Mouse (Mus musculus) cerebellum, adult 2 months (tissue): Measurements from ENCODE around the gene Zbtb18. TPM values are rescaled to one million over a fixed set of nuclear protein-coding genes. Genes with fewer than 3 reads are reported as not detected.
"Not testable (repeated sequence)": the region's sequence is repeated elsewhere in the genome, so short reads cannot be mapped to it uniquely, and the experiment has no call there.

Experiments used
- DNase-seq, 2 experiments: peaks; one replicate each; pipeline ENCODE4 v3.0.0; 2021
- H3K27ac ChIP-seq: fragments of 200-500 bp; 2 replicates; pipeline ENCODE4 v1.5.1; 2012; ENCODE audit warnings: low read length, control low read depth, inconsistent platforms; ENCODE audit not compliant: insufficient read depth
- H3K27me3 ChIP-seq: fragments of 200-500 bp; 2 replicates; pipeline ENCODE4 v1.6.1; 2012; ENCODE audit warnings: inconsistent platforms, mild to moderate bottlenecking, low read length, moderate library complexity; ENCODE audit not compliant: control insufficient read depth, insufficient read depth
- H3K4me1 ChIP-seq: fragments of 200-500 bp; 2 replicates; pipeline ENCODE4 v1.6.1; 2011; ENCODE audit warnings: low read length; ENCODE audit not compliant: control insufficient read depth, insufficient read depth
- H3K4me3 ChIP-seq: fragments of 200-500 bp; replicated peaks from 2 replicates; pipeline ENCODE3; 2011; ENCODE audit warnings: mild to moderate bottlenecking, low read depth, low read length, control low read depth; ENCODE audit not compliant: insufficient read depth
- CTCF ChIP-seq: fragments of 200-500 bp; IDR thresholded peaks from 2 replicates; pipeline ENCODE4 v1.5.1; 2011; ENCODE audit warnings: low read depth, mild to moderate bottlenecking, control low read depth, low read length, moderate library complexity, borderline replicate concordance; ENCODE audit not compliant: insufficient read depth
- POLR2A ChIP-seq: fragments of 200-500 bp; IDR thresholded peaks from 2 replicates; pipeline ENCODE4 v1.6.1; 2011; ENCODE audit warnings: low read length, control low read depth, borderline replicate concordance; ENCODE audit not compliant: insufficient read depth
- WGBS: fragments of 180-500 bp; shearing (Covaris S2); methylation state at CpG from one replicate; pipeline ENCODE4 v1.1.7; 2018; 5-methylcytosine and 5-hydroxymethylcytosine counted together
- polyA plus RNA-seq: library from polyadenylated mRNA; depleted of rRNA; stranded (reverse); fragments of >200 nt; gene quantifications from 2 replicates; pipeline ENCODE4 v1.2.3, GENCODE M21; 2012

Gene Zbtb18
- polyA plus RNA-seq, 1 experiment = 193 TPM

GRCm38 (mm10) chr1:177443724-177444482 is 1.8 kb downstream of the Zbtb18 start:
- Histone ChIP-seq H3K4me3 (peak overlapping the region; percentile 69), H3K27ac (peak overlapping the region; percentile 99), H3K27me3 (no peaks in the 10 kb centered on the region; the same call in 1 of the 2 replicates), H3K4me1 (no peaks in the 10 kb centered on the region)
- WGBS = under 1% methylated on average over 9 of the region's 9 CpGs
- no peak for TF ChIP-seq CTCF
- no peak for TF ChIP-seq POLR2A
- no peak for DNase-seq

DNA sequence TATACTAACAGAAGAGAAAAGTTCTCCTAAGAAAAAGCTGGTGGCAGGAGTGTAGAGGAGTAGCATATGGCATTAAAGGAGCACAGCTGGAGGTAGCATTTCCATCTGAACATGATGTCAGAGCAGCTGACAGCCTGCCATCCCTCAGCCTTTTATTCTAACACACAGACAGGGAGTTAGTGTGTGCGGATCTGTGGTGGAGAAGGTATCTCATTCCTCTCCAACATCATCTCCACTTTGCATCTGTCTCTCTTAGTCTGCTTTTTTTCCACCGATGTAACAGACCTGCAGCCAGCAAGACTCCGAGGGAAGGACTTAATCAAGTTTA is 2.3 kb downstream of the Zbtb18 start:
- peak overlapping the region; percentile 69 for H3K4me3 ChIP-seq
- TF ChIP-seq POLR2A (peak; percentile 94; the same call in 1 of the 2 replicates), CTCF (no peak)
- 6% methylated on average over 3 of the region's 3 CpGs for WGBS
- no peaks in the 10 kb centered on the region; the same call in 1 of the 2 replicates for H3K27me3 ChIP-seq
- H3K27ac ChIP-seq = peak overlapping the region; percentile 89
- no peaks in the 10 kb centered on the region for H3K4me1 ChIP-seq
- peak; percentile 76 to 85 for DNase-seq

DNA sequence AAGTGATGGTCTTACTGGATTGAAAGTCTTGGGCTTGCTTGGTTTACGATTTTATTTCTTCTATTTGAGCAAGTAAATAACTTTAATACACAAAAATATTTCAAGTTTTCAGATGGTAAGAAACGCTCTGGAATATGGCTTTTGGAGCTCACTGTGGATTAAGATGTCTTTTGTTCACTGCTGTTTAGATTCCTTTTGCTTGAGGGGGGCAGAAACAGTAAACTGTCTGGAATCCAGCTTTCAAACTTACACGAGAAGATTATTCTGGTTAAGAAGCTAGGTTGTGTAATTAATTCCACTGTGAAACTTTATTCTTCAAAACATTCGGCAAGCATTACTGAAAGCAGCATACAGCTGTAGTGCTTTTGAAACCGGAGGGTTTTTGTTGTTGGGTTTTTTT is 2.8 kb downstream of the Zbtb18 start:
- Histone ChIP-seq H3K4me3 (peak overlapping the region; percentile 69), H3K27me3 (no peaks in the 10 kb centered on the region; the same call in 1 of the 2 replicates), H3K4me1 (no peaks in the 10 kb centered on the region), H3K27ac (peak overlapping the region; percentile 19; the same call in 1 of the 2 replicates)
- DNase-seq = no peak
- no peak for TF ChIP-seq POLR2A
- TF ChIP-seq CTCF = no peak
- 5% methylated on average over 5 of the region's 5 CpGs for WGBS

DNA sequence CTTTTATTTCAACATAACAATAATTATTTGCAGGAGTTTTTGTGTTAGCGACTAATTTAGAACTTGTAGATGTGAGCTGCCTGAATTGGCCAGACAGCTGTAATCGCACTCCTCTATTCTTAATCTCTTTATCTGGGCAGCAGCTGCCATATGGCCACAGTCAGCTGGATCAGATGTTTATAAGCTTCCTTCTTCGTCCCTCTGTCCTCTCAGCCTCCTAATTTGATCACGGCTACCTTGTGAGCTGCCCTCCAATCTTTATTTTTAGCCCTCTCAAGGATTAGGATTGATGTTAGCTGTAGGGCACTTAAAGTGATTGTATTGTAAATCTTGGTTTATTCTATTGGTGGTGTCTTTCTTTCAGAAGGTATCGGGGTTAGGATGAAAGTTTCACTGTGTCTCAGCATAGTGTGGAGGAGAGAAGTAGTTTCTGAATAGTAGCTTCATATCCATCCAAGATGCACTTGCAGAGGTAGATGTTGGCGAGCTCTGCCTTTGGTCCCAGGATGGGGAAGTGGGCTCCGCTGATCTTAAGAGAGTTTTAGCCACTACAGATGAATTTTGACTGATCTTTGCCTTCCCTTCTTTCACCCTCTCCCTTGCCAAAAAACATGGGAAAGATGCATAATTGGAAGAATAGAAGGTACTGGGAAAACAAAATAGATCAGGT is 3.4 kb downstream of the Zbtb18 start:
- H3K27ac ChIP-seq = peak overlapping the region; percentile 96
- WGBS = 8% methylated on average over 7 of the region's 7 CpGs
- H3K27me3 ChIP-seq = no peaks in the 10 kb centered on the region; the same call in 1 of the 2 replicates
- peak; percentile 40 to 51 for DNase-seq
- no peaks in the 10 kb centered on the region for H3K4me1 ChIP-seq
- TF ChIP-seq CTCF (no peak), POLR2A (no peak)
- H3K4me3 ChIP-seq = peak overlapping the region; percentile 69

DNA sequence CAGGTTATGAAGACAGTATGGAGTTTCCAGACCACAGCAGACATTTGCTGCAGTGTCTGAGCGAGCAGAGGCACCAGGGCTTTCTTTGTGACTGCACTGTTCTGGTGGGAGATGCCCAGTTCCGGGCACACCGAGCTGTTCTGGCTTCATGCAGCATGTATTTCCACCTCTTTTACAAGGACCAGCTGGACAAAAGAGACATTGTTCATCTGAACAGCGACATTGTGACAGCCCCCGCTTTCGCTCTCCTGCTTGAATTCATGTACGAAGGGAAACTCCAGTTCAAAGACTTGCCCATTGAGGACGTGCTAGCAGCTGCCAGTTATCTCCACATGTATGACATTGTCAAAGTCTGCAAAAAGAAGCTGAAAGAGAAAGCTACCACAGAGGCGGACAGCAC is 4.9 kb downstream of the Zbtb18 start:
- Histone ChIP-seq H3K27ac (peak overlapping the region; percentile 99), H3K27me3 (no peaks in the 10 kb centered on the region; the same call in 1 of the 2 replicates), H3K4me3 (peak overlapping the region; percentile 69), H3K4me1 (no peaks in the 10 kb centered on the region)
- peak; percentile 71 to 78 for DNase-seq
- TF ChIP-seq CTCF (no peak), POLR2A (peak; percentile 46; the same call in 1 of the 2 replicates)
- WGBS = 2% methylated on average over 9 of the region's 9 CpGs

DNA sequence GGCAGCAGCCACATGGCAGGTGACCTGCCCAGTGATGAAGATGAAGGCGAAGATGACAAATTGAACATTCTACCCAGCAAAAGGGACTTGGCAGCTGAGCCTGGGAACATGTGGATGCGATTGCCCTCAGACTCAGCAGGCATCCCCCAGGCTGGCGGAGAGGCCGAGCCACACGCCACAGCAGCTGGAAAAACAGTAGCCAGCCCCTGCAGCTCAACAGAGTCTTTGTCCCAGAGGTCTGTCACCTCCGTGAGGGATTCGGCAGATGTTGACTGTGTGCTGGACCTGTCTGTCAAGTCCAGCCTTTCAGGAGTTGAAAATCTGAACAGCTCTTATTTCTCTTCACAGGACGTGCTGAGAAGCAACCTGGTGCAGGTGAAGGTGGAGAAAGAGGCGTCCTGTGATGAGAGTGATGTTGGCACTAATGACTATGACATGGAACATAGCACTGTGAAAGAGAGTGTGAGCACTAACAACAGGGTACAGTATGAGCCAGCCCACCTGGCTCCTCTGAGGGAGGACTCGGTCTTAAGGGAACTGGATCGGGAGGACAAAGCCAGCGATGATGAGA is 5.5 kb downstream of the Zbtb18 start:
- no peak; the same call in 1 of the 2 replicates for TF ChIP-seq POLR2A
- no peak for TF ChIP-seq CTCF
- DNase-seq = peak; percentile 64 to 77
- WGBS = 7% methylated on average over 12 of the region's 12 CpGs
- peak overlapping the region; percentile 99 for H3K27ac ChIP-seq
- no peaks in the 10 kb centered on the region for H3K27me3 ChIP-seq
- peak overlapping the region; percentile 69 for H3K4me3 ChIP-seq
- no peaks in the 10 kb centered on the region for H3K4me1 ChIP-seq

GRCm38 (mm10) chr1:177448121-177448561 is 6.0 kb downstream of the Zbtb18 start:
- H3K27me3 ChIP-seq = no peaks in the 10 kb centered on the region
- 0 out of 2 replicates have a peak, but pooled peaks have one; percentile 17 for TF ChIP-seq POLR2A
- TF ChIP-seq CTCF = no peak
- no peaks in the 10 kb centered on the region for H3K4me1 ChIP-seq
- peak overlapping the region; percentile 99 for H3K27ac ChIP-seq
- 15% methylated on average over 25 of the region's 25 CpGs for WGBS
- H3K4me3 ChIP-seq = peak overlapping the region; percentile 69
- DNase-seq = peak; percentile 70 to 81

DNA sequence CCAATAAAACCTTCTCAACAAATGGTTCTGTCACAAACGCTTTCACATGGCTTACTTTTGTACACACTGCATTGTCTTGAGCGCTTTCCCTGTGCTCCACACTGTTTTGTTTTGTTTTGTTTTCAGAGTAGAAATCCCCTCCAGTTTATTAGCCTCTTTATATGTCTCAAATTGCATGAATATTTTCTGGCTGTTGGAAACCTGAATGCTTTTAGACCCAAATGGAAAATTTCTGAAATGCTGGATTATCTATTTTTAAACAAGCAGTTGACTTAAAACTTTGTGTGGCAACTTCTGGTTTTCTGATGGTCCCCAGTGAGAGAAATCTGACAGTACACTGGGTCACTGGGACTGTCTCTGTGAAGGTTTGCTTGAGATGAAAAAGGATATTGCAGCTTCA is 6.8 kb downstream of the Zbtb18 start:
- Histone ChIP-seq H3K27ac (peak overlapping the region; percentile 79; the same call in 1 of the 2 replicates), H3K27me3 (no peaks in the 10 kb centered on the region), H3K4me1 (no peaks in the 10 kb centered on the region), H3K4me3 (peak overlapping the region; percentile 58)
- WGBS = 7% methylated on average over 2 of the region's 2 CpGs
- no peak for DNase-seq
- TF ChIP-seq CTCF (no peak), POLR2A (no peak)

DNA sequence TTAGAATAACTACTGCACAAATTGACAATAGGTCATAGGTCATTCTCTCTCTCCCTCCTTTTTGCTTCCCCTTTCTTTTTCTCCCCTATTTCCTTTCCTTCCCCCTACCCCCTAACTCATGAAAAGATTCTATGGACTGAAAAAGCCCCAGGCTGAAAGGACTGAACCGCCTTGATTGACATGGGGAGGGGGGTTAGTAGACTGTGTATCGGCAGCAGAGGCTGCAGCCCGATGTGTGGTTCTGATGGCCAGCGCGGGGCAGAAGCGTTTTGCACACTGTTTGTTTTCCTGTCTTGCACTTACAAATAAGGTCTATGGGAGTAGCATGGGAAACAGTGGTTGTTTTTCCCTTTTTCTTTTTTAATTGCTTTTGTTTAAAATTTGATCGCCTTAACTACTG is 7.7 kb downstream of the Zbtb18 start:
- peak overlapping the region; percentile 61 for H3K4me3 ChIP-seq
- peak; percentile 45 to 58 for DNase-seq
- 6% methylated on average over 7 of the region's 7 CpGs for WGBS
- peak overlapping the region; percentile 90 for H3K27ac ChIP-seq
- H3K4me1 ChIP-seq, H3K27me3 ChIP-seq: not testable (repeated sequence)
